Mouse (Mus musculus) left cerebral cortex, postnatal 14 days (tissue): ENCODE data around the gene Slc39a11. TPM values are rescaled to one million over a fixed set of nuclear protein-coding genes. Genes with fewer than 3 reads are reported as not detected.

Experiments used
- DNase-seq, 2 experiments: peaks; one replicate each; pipeline ENCODE4 v3.0.0; 2021 to 2022; ENCODE audit warnings: low spot score in 2 of 2, mixed read lengths in 1 of 2
- intact Hi-C: fragments of 180-260 bp; cut with DNase I; formaldehyde crosslinking; loops from one replicate; pipeline ENCODE4 v1.15.1; 2025
- total RNA-seq, 2 experiments: library from RNA; stranded (reverse); gene quantifications; 2 replicates each; pipeline ENCODE4 v1.2.3; 2021

Slc39a11 gene
- total RNA-seq, 2 experiments from 2014 or later = 13.9 to 15.3 TPM

GRCm38 (mm10) chr11:113209220-113209878 is 440.5 kb downstream of the Slc39a11 start:
- intact Hi-C loops = no loop called here
- no peak for DNase-seq

- no peak for DNase-seq
- intact Hi-C loops = no loop called here
These were observed 441.3 kb downstream of the Slc39a11 start for GRCm38 (mm10) chr11:113208521-113209072.

- intact Hi-C loops = no loop called here
- DNase-seq = no peak
These were observed 441.9 kb downstream of the Slc39a11 start for GRCm38 (mm10) chr11:113207966-113208365.

- intact Hi-C loops = no loop called here
- peak in 1 of 2 experiments; percentile 40 for DNase-seq
These were observed 443.8 kb downstream of the Slc39a11 start for GRCm38 (mm10) chr11:113206099-113206498.

- no peak for DNase-seq
These were observed 446.9 kb downstream of the Slc39a11 start for GRCm38 (mm10) chr11:113203008-113203407.

GRCm38 (mm10) chr11:113201470-113201997 is 448.3 kb downstream of the Slc39a11 start:
- intact Hi-C loops = no loop called here

More at GRCm38 (mm10) chr11:113203008-113203407, 446.9 kb downstream of the Slc39a11 start:
- intact Hi-C loops = no loop called here

GRCm38 (mm10) chr11:113200901-113201300 is 449.0 kb downstream of the Slc39a11 start:
- DNase-seq = no peak
- intact Hi-C loops = no loop called here

More at GRCm38 (mm10) chr11:113201470-113201997, 448.3 kb downstream of the Slc39a11 start:
- DNase-seq = peak; percentile 92 to 93

GRCm38 (mm10) chr11:113198586-113198985 is 451.3 kb downstream of the Slc39a11 start:
- DNase-seq = no peak
- intact Hi-C loops = loop anchor here (5.0 kb wide), 1 partner anchor 94 kb away; no protein-coding TSS in a partner anchor

GRCm38 (mm10) chr11:113197624-113198023 is 452.3 kb downstream of the Slc39a11 start:
- no peak for DNase-seq
- intact Hi-C loops = loop anchor here (5.0 kb wide), 1 partner anchor 95 kb away; no protein-coding TSS in a partner anchor

- intact Hi-C loops = loop anchor here (5.0 kb wide), 1 partner anchor 96 kb away; no protein-coding TSS in a partner anchor
- no peak for DNase-seq
These were observed 453.5 kb downstream of the Slc39a11 start for GRCm38 (mm10) chr11:113196234-113197007.

Other genes starting within 250 kb of the Slc39a11 start
- gene Sstr2, start 30.7 kb downstream of the Slc39a11 start, total RNA-seq = 10 to 100 TPM; 35.7 to 36.2 TPM
- gene Cog1, start 910 bp downstream of the Slc39a11 start, total RNA-seq = 10 to 100 TPM; 36.8 to 38.7 TPM
- gene Fam104a, start 34.1 kb upstream of the Slc39a11 start, total RNA-seq = 10 to 100 TPM; 22.2 to 26.4 TPM
- 10 to 100 TPM; 12.1 to 12.8 TPM for gene D11Wsu47e, start 34.3 kb upstream of the Slc39a11 start, total RNA-seq
- gene Cpsf4l, start 59.9 kb upstream of the Slc39a11 start, total RNA-seq = under 1 TPM in 1 of 2 experiments, not detected in 1; 0.33 TPM
- gene Cdc42ep4, start 101.8 kb upstream of the Slc39a11 start, total RNA-seq = 10 to 100 TPM; 35.4 to 43.3 TPM